Mouse (Mus musculus) embryonic stem cell, embryonic (primary cell): ENCODE results near the gene Dis3.

Experiments
- CTCF ChIA-PET, 4 experiments: fragments of 300-600 bp in 2 of 4; fragments of 350-600 bp in 2 of 4; sonication (Branson Sonifier 250); formaldehyde crosslinking; loops; one replicate each; lab custom pipeline; 2022; ENCODE audit warnings: inconsistent platforms in 2 of 4; lab: Charles Lee
- POLR2A ChIA-PET, 4 experiments: fragments of 300-600 bp in 2 of 4; fragments of 350-600 bp in 2 of 4; sonication (Branson Sonifier 250); formaldehyde crosslinking; loops; one replicate each; lab custom pipeline; 2022; ENCODE audit warnings: antibody characterized with exemption in 4 of 4, inconsistent platforms in 1 of 4; lab: Charles Lee

Gene Dis3

DNA sequence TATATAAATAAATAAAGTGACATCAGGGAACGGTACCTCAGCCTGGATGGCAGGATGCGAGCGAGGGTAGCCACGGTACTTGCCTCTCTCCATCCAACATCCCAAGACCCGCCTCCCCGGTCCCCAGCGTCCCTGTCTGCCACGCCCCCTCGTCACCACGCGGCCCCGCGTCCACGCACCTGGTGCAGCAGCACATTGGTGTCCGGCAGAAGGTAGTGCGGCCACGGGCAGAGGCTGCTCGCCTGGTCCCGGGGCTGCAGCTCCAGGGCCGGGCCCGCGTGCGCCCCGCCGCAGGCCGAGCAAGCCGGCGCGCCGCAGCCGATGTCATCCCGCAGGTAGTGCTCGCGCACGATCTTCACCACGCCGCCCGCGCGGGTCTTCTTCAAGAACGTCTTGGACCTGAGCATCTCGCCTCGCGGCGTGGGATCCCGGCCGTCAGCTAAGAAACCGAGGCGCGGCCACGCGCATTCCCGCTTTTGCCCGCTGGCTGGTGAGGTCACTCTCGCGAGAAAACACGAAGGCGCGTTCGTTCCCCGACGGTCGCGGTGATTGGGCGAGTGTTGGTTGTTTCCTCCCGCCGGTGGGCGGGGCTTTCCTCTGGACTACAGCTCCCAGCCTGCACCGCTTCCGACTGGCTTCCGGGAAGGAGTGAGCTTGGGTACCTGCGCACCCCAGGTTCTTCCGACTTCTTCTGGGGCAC lies at the start of gene Dis3, which contains the start of gene Pibf1:
TSS of gene Dis3 (minus strand) at position 504 of the 700 bp plus-strand sequence.
TSS of gene Pibf1 (plus strand) at position 158 of the 700 bp plus-strand sequence.
- ChIA-PET CTCF (interaction anchor here in 3 of 4 experiments (0.6 to 1.2 kb wide), 3 partner anchors 28 to 43 kb away, joined by 3 read pairs; no protein-coding TSS in a partner anchor), POLR2A (interaction anchor here (0.5 to 9.9 kb wide), 63 partner anchors 8 to 795 kb away, joined by 3 to 151 read pairs (median 4); partner anchors contain the start of genes Bora (in 3 of the 4), Klf5 (in 3 of the 4) and Mzt1 (in 3 of the 4))

- ChIA-PET CTCF (interaction anchor here in 1 of 4 experiments (0.5 kb wide), 1 partner anchor 820 kb away, joined by 5 read pairs; no protein-coding TSS in a partner anchor), POLR2A (no interaction called here)
These were observed 47.3 kb upstream of the Dis3 start for GRCm38 (mm10) chr14:99146841-99147240.

DNA sequence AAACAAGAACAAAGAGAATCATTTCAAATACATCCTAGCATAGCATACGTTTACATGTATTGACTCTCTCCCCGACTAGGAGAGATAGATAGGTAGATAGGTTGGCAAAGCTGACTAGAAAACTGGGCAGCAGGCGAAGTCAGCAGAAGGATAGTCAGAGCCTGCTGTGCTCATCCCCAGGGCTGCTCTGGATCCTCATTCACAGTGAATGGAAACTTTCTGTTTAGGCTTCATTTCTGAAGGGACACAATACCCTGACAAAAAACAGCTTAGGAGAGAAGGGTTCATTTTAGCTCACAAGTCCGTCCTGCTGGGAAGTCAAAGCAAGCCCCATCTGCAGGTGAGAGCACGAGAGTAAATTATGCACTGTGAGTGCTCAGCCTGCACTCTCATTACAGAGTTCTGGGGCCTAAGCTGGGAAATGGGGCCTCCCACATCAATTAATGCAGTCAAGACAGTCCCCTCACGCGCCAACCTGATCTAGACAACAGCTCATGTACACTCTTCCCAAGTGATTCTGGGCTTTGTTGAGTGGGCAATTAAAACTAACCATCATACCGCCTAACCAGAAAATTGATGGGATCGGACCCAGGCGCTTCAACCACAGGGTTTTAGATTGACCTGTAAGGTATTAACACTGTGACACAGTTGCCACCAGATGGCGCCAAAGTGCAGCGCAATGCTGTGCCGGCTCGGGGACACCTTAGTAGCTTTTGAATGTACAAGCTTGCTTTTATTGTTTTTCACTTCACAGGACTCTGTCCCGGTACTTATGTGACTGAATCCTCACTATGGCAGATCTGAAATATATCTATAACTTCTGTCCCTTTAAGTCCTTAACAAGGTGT lies 42.4 kb upstream of the Dis3 start:
- ChIA-PET POLR2A (interaction anchor here in 3 of 4 experiments (0.5 to 1.8 kb wide), 25 partner anchors 32 to 753 kb away, joined by 3 to 11 read pairs (median 3); partner anchors contain the start of genes Klf5 (in 2 of the 3) and Dis3 (in 1 of the 3)), CTCF (interaction anchor here (0.5 to 3.5 kb wide), 51 partner anchors 9 to 1612 kb away, joined by 3 to 17 read pairs (median 4); partner anchors contain the start of genes Dis3 (in 2 of the 4), Pibf1 (in 2 of the 4) and Klf5 (in 1 of the 4))

DNA sequence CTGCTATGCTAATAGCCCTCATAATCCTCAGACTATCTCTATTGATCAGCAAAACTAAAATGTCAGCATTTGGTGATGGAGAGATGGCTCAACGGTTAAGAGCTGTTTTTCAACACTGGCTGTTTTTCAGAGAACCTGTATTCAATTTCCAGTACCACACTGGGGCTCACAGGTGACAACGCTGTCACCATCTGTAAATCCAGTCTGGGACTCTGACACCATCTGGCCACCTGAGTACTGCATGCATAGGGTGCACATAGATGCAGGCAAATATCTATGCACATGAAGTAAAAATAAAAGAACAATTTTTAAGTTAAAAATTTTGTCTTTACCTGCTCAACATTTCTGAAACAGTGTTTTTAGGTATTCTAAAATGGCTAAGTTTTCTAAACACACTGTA lies 40.5 kb upstream of the Dis3 start:
- ChIA-PET CTCF (no interaction called here), POLR2A (interaction anchor here in 1 of 4 experiments (1.8 kb wide), 1 partner anchor 40 kb away, joined by 5 read pairs; the partner anchor contains the start of genes Dis3 and Pibf1)

- CTCF ChIA-PET: interaction anchor here in 1 of 4 experiments (0.5 kb wide), 1 partner anchor 222 kb away, joined by 4 read pairs; no protein-coding TSS in a partner anchor
- POLR2A ChIA-PET: interaction anchor here in 2 of 4 experiments (0.8 to 1.1 kb wide), 2 partner anchors 44 to 162 kb away, joined by 3 read pairs; partner anchors contain the start of gene Klf5 (in 1 of the 2)
These were observed 36.7 kb upstream of the Dis3 start for GRCm38 (mm10) chr14:99136297-99136696.

- POLR2A ChIA-PET: interaction anchor here in 2 of 4 experiments (0.5 to 1.1 kb wide), 3 partner anchors 44 to 191 kb away, joined by 3 read pairs; partner anchors contain the start of gene Klf5 (in 1 of the 2)
- CTCF ChIA-PET: interaction anchor here in 1 of 4 experiments (0.5 kb wide), 1 partner anchor 223 kb away, joined by 4 read pairs; no protein-coding TSS in a partner anchor
These were observed 36.2 kb upstream of the Dis3 start for GRCm38 (mm10) chr14:99135761-99136160.

DNA sequence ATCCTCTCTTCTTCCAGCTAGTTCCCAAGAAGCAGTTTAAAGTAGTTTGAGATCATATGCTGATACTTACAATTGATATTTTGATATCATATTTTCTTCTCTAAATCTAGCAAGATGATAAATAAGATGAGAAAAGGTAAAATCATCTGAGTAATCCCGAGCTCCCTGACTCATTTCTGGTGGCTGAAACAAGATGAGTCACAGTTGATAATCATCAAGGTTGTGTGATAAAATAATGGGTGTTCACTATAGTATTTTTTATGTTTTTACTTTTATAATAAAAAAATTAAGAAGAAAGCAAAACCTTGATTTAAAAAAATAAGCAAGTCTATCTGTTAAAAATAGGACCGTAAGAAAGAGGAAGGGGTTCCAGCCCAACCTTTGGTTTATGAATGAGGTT lies 34.5 kb upstream of the Dis3 start:
- ChIA-PET CTCF (no interaction called here), POLR2A (no interaction called here)

GRCm38 (mm10) chr14:99129050-99129449 lies 29.5 kb upstream of the Dis3 start:
- CTCF ChIA-PET: no interaction called here
- POLR2A ChIA-PET: no interaction called here

DNA sequence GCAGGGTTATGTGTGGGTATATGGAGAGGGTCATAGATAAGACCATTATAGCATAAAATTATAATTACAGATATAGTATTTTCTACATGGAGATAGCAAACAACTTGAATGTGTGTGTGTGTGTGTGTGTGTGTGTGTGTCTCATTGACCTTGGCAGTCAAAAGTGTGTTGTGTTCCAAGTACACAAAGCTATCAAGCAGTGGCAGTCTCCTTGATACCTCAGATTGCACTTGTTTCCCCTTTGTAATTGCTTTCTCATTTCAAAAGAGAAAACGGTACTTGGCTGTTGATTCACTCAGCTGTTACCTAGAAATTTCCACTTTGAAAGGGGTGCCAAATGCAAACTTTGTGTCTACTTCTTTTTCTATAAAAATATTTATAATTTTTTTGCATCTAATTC lies 27.9 kb upstream of the Dis3 start:
- ChIA-PET POLR2A (no interaction called here), CTCF (interaction anchor here in 1 of 4 experiments (0.6 kb wide), 1 partner anchor 304 kb away, joined by 3 read pairs; no protein-coding TSS in a partner anchor)

GRCm38 (mm10) chr14:99126713-99127112 lies 27.1 kb upstream of the Dis3 start:
- ChIA-PET POLR2A (interaction anchor here in 2 of 4 experiments (0.6 to 0.7 kb wide), 2 partner anchors 82 to 481 kb away, joined by 3 to 4 read pairs; no protein-coding TSS in a partner anchor), CTCF (interaction anchor here in 1 of 4 experiments (0.6 kb wide), 2 partner anchors 9 to 17 kb away, joined by 3 to 4 read pairs; no protein-coding TSS in a partner anchor)

- ChIA-PET CTCF (no interaction called here), POLR2A (interaction anchor here in 2 of 4 experiments (1.1 kb wide), 2 partner anchors 24 kb away, joined by 3 to 7 read pairs; partner anchors contain the start of genes Dis3 (in 2 of the 2) and Pibf1 (in 1 of the 2))
These were observed 24.5 kb upstream of the Dis3 start for GRCm38 (mm10) chr14:99124076-99124475.

DNA sequence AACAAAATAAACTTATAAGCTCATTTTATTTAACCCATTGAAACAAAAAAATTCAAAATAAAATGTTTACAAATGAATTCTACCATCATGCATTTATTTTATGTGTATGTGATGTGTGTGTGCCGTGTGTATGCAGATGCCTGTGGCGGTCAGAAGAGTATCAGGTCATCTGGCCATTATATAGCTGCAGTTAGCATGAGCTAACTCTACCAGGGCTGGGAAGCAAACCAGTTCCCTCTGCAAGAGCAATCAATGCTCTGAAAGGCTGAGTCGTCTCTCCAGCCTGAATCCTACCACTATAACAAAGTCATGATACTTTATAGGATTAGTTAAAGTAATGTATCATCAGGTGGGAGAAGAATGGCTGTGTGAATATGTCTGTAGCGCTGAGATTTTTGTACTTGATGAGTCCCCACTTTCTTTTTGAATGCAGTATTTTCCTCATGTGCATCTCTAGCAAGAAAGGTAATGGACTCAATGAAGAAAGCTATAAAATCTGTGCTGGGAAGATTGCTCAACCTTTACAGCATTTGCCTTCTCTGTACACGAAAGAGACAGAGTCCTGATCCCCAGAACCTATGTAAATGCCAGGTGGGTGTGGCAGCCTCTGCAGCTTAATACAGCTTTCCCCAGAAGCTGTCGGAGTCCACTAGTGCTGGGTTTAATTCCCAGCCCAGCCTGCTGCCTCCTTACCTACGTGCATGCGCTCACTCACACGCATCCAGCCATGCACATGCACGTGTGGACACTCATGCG lies 22.2 kb upstream of the Dis3 start:
- CTCF ChIA-PET: interaction anchor here in 2 of 4 experiments (1.2 to 1.5 kb wide), 2 partner anchors 21 to 773 kb away, joined by 3 to 4 read pairs; no protein-coding TSS in a partner anchor
- POLR2A ChIA-PET: interaction anchor here in 1 of 4 experiments (1.6 kb wide), 1 partner anchor 29 kb away, joined by 4 read pairs; no protein-coding TSS in a partner anchor

DNA sequence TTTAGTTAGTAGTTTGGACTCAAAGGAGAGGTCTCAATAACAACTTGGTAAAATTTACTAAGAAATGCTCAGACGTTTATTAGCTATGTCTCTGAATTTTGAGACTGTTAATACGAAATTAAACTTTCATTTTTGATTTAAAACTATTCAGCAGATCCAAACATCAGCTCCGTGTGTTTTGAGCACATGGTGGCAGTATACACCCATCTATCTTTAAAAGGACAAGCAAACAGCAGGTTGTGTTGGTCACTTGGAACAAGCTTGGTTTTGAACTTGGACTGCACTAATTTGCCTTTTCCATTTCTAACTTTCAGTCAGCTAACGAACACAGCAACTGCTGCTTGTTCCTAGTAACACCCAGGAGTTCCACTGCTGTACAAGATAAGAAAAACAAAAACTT lies 18.0 kb upstream of the Dis3 start:
- ChIA-PET POLR2A (interaction anchor here in 1 of 4 experiments (1.1 kb wide), 1 partner anchor 79 kb away, joined by 3 read pairs; no protein-coding TSS in a partner anchor), CTCF (interaction anchor here in 3 of 4 experiments (0.5 to 1.3 kb wide), 3 partner anchors 9 to 777 kb away, joined by 3 to 4 read pairs (median 4); no protein-coding TSS in a partner anchor)

DNA sequence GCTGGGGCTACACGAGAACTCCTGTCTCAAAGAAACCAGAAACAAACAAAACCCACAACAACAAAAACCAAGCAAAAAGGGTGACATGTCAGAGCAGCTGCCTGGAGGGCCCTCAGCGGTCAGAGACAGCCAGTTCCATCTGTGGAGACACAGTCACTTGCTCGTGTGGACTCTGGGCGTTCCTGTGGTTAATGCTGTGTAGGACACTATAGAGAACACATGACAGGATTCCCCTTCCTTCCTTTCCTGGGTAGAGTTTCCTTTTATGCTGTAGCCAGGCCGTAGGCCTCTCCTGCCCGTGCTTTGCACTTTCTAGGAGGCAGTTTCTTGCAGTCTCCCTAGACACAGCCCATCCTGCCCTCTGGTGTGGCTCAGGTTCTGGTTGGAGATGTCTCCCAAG lies 9.2 kb upstream of the Dis3 start:
- POLR2A ChIA-PET: interaction anchor here in 2 of 4 experiments (1.6 to 2.6 kb wide), 2 partner anchors 9 kb away, joined by 6 to 10 read pairs; partner anchors contain the start of genes Dis3 (in 2 of the 2) and Pibf1 (in 2 of the 2)
- CTCF ChIA-PET: no interaction called here

GRCm38 (mm10) chr14:99107631-99108187 lies 8.1 kb upstream of the Dis3 start:
- POLR2A ChIA-PET: no interaction called here
- CTCF ChIA-PET: no interaction called here

DNA sequence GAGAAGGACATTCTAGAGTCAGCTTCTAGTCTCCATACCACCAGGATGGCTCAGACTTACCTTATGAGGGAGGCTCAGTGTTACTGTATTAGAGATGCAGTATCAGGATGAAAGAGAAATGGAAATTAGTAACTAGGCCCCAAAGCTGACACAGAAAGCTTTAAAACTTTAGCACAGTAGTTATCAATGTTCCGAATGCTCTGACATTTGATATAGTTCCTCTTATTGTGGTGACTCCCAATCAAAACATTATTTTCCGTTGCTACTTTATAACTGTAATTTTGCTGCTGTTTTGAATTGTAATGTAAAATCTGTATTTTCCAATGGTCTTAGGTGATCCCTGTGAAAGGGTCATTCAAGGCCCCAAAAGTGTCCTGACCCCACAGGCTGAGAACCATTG lies 7.1 kb upstream of the Dis3 start:
- ChIA-PET POLR2A (interaction anchor here in 1 of 4 experiments (0.6 kb wide), 1 partner anchor 507 kb away, joined by 3 read pairs; no protein-coding TSS in a partner anchor), CTCF (no interaction called here)
